In the genomic region with DNA sequence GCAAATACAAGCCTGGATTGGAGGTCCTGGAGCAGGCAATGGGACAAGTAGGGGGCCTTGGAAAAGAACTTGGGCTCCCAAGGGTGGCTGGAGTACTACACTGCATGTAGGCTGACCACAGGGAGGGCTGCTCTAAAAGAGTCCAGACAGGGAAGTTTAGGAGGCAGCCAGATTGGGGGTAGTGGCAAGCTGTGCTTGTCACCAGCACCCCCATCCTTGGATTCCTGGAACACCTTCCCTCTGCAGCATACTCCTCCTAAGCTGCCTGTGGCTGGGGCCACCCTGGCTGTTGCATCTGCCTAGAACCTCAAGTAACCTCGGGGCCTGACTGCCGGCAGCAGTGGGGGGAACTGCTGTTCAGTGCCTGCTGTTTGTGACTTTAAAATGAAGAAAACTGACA, we compare ENCODE assay signal across 9 mouse cellular contexts. TPM values are rescaled to one million over a fixed set of nuclear protein-coding genes. Genes with fewer than 3 reads are reported as not detected.
DNase-seq lines count a peak whose midpoint lies in the region; ATAC-seq and TF ChIP-seq lines count a peak whose summit lies in the region.
"Had no signal": no experiment of that assay in that cellular context is flagged by ENCODE, and none has a peak within 500 bp of the region (broad histone marks: within the 10 kb centered on the region; RNA-seq: fewer than 3 reads in every experiment).

No protein-coding gene starts in this region.

- 0 out of 2 replicates have a peak overlapping the region, but pooled peaks have one; percentile 16 for H3K9ac ChIP-seq in heart, embryonic 11.5 days (ENCODE audit: low read depth, low read length)
- no peak overlapping the region for H3K9ac ChIP-seq in liver, embryonic 12.5 days
- no peak overlapping the region for H3K9ac ChIP-seq in liver, embryonic 11.5 days (ENCODE audit: low read depth, low read length)
- H3K9ac ChIP-seq in liver, embryonic 14.5 days (replicated peaks), result no peak overlapping the region; the same call in 1 of the 2 replicates
- H3K9ac ChIP-seq in stomach, postnatal 0 days (ENCODE audit: low read length), result 0 out of 2 replicates have a peak overlapping the region, but pooled peaks have one; percentile 18
- H3K9ac ChIP-seq: limb, embryonic 13.5 days had no signal

- no peak overlapping the region for H3K4me2 ChIP-seq in heart, embryonic 11.5 days
- H3K4me2 ChIP-seq in liver, embryonic 12.5 days, result no peak overlapping the region
- H3K4me2 ChIP-seq in liver, embryonic 11.5 days, result no peak overlapping the region
- no peak overlapping the region for H3K4me2 ChIP-seq in liver, embryonic 14.5 days (ENCODE audit: low read depth)
- H3K4me2 ChIP-seq in stomach, postnatal 0 days (replicated peaks; ENCODE audit: low read depth), result no peak overlapping the region
- H3K4me2 ChIP-seq: limb, embryonic 13.5 days had no signal

- H3K4me1 ChIP-seq in heart, embryonic 11.5 days (ENCODE audit: control insufficient read depth, insufficient read depth, low read length), result peaks cover 18% of the 10 kb centered on the region
- H3K4me1 ChIP-seq in liver, embryonic 12.5 days, result peaks cover 19% of the 10 kb centered on the region
- H3K4me1 ChIP-seq in liver, embryonic 11.5 days (replicated peaks; ENCODE audit: control insufficient read depth, insufficient read depth, low read length), result peaks cover 11% of the 10 kb centered on the region
- 0 out of 4 replicates have a peak, but pooled peaks cover 0 to 3% of the 10 kb centered on the region in 2 experiments for H3K4me1 ChIP-seq in liver, embryonic 14.5 days (replicated peaks; ENCODE audit: control insufficient read depth in 2 of 2, insufficient read depth in 2 of 2, low read length in 1 of 2)
- 0 out of 2 replicates have a peak, but pooled peaks cover 2% of the 10 kb centered on the region for H3K4me1 ChIP-seq in stomach, postnatal 0 days (replicated peaks; ENCODE audit: control insufficient read depth, insufficient read depth)

- no peak for TF ChIP-seq CTCF in liver, embryonic 14.5 days (IDR thresholded peaks at IDR 0.05; ENCODE audit: low read depth)
- no peak for TF ChIP-seq CTCF in stomach, postnatal 0 days (IDR thresholded peaks at IDR 0.05; ENCODE audit: low read depth)

- no peaks in the 10 kb centered on the region for H3K27me3 ChIP-seq in heart, embryonic 11.5 days (ENCODE audit: control insufficient read depth, insufficient read depth, low read length)
- H3K27me3 ChIP-seq in liver, embryonic 12.5 days (replicated peaks), result no peaks in the 10 kb centered on the region
- H3K27me3 ChIP-seq in liver, embryonic 11.5 days (replicated peaks; ENCODE audit: control insufficient read depth, insufficient read depth, low read length), result no peaks in the 10 kb centered on the region
- no peaks in the 10 kb centered on the region for H3K27me3 ChIP-seq in liver, embryonic 14.5 days (ENCODE audit: control insufficient read depth, insufficient read depth, low read length)
- no peaks in the 10 kb centered on the region for H3K27me3 ChIP-seq in stomach, postnatal 0 days (ENCODE audit: control insufficient read depth, insufficient read depth, low read length)
- H3K27me3 ChIP-seq: limb, embryonic 13.5 days had no signal

- peak overlapping the region; percentile 17; the same call in 1 of the 2 replicates for H3K27ac ChIP-seq in heart, embryonic 11.5 days (ENCODE audit: low read depth, low read length)
- H3K27ac ChIP-seq in liver, embryonic 12.5 days, result peak overlapping the region; percentile 42; the same call in 1 of the 2 replicates
- H3K27ac ChIP-seq in liver, embryonic 11.5 days (ENCODE audit: low read depth, low read length), result no peak overlapping the region
- no peak overlapping the region for H3K27ac ChIP-seq in liver, embryonic 14.5 days
- peak overlapping the region; percentile 40; the same call in 1 of the 2 replicates for H3K27ac ChIP-seq in stomach, postnatal 0 days (replicated peaks)
- H3K27ac ChIP-seq: limb, embryonic 13.5 days had no signal

- DNase-seq in heart, adult 11 months, result no peak
- no peak for DNase-seq in liver, embryonic 11.5 days (ENCODE audit: low spot score)
- DNase-seq in liver, embryonic 14.5 days (ENCODE audit: low read depth in 3 of 3, low spot score in 3 of 3), result no peak
- DNase-seq in stomach, postnatal 0 days (ENCODE audit: low spot score), result no peak
- no peak for DNase-seq in layer of hippocampus, adult 11-12 months (ENCODE audit: low spot score)
- no peak for DNase-seq in layer of hippocampus, adult 9-10 months (ENCODE audit: low spot score)

- WGBS in heart, embryonic 11.5 days (ENCODE audit: insufficient replicate concordance), result 80% methylated on average over 2 of the region's 2 CpGs
- WGBS in liver, embryonic 12.5 days (ENCODE audit: insufficient replicate concordance), result 65% methylated on average over 2 of the region's 2 CpGs
- WGBS in liver, embryonic 11.5 days, result 74% methylated on average over 2 of the region's 2 CpGs
- 58% methylated on average over 2 of the region's 2 CpGs for WGBS in liver, embryonic 14.5 days (ENCODE audit: insufficient replicate concordance)
- WGBS in stomach, postnatal 0 days, result 60% methylated on average over 2 of the region's 2 CpGs

- no peaks in the 10 kb centered on the region for H3K9me3 ChIP-seq in heart, embryonic 11.5 days (replicated peaks; ENCODE audit: control insufficient read depth, low read length)
- no peaks in the 10 kb centered on the region for H3K9me3 ChIP-seq in liver, embryonic 12.5 days (replicated peaks)
- H3K9me3 ChIP-seq in liver, embryonic 11.5 days (ENCODE audit: control insufficient read depth, low read length), result no peaks in the 10 kb centered on the region
- no peaks in the 10 kb centered on the region for H3K9me3 ChIP-seq in liver, embryonic 14.5 days (ENCODE audit: control insufficient read depth, low read length)
- no peaks in the 10 kb centered on the region for H3K9me3 ChIP-seq in stomach, postnatal 0 days (ENCODE audit: control insufficient read depth, low read length)
- H3K9me3 ChIP-seq: limb, embryonic 13.5 days had no signal

- peaks cover 38% of the 10 kb centered on the region for H3K36me3 ChIP-seq in heart, embryonic 11.5 days (ENCODE audit: control insufficient read depth, insufficient read depth, low read length)
- peaks cover 79% of the 10 kb centered on the region for H3K36me3 ChIP-seq in liver, embryonic 12.5 days
- peaks cover 31% of the 10 kb centered on the region for H3K36me3 ChIP-seq in liver, embryonic 11.5 days (ENCODE audit: control insufficient read depth, insufficient read depth, low read length)
- H3K36me3 ChIP-seq in liver, embryonic 14.5 days (replicated peaks; ENCODE audit: control insufficient read depth, insufficient read depth, low read depth), result peaks cover 31% of the 10 kb centered on the region
- peaks cover 15% of the 10 kb centered on the region; the same call in 1 of the 2 replicates for H3K36me3 ChIP-seq in stomach, postnatal 0 days (ENCODE audit: control insufficient read depth, insufficient read depth, low read length)

- no peak overlapping the region for H3K4me3 ChIP-seq in heart, embryonic 11.5 days (ENCODE audit: low read depth, low read length)
- no peak overlapping the region for H3K4me3 ChIP-seq in liver, embryonic 12.5 days
- no peak overlapping the region for H3K4me3 ChIP-seq in liver, embryonic 11.5 days (ENCODE audit: low read depth, low read length)
- no peak overlapping the region for H3K4me3 ChIP-seq in liver, embryonic 14.5 days (ENCODE audit: insufficient read depth in 1 of 2, low read depth in 2 of 2, low read length in 2 of 2)
- H3K4me3 ChIP-seq in stomach, postnatal 0 days (ENCODE audit: low read depth, low read length), result no peak overlapping the region
- H3K4me3 ChIP-seq: limb, embryonic 13.5 days had no signal

- no peak for ATAC-seq in heart, embryonic 11.5 days (replicated peaks; ENCODE audit: insufficient number of reproducible peaks, low FRiP score, low TSS enrichment)
- ATAC-seq in liver, embryonic 12.5 days, result peak; percentile 35; the same call in 1 of the 2 replicates
- no peak; the same call in 1 of the 2 replicates for ATAC-seq in liver, embryonic 11.5 days (replicated peaks; ENCODE audit: low FRiP score)
- peak; percentile 29; the same call in 1 of the 2 replicates for ATAC-seq in liver, embryonic 14.5 days (ENCODE audit: insufficient read depth)
- ATAC-seq in stomach, postnatal 0 days (ENCODE audit: low FRiP score, low TSS enrichment), result peak; percentile 10; the same call in 1 of the 2 replicates

- no peak for TF ChIP-seq EP300 in liver, embryonic 14.5 days (IDR thresholded peaks at IDR 0.05; ENCODE audit: low read depth)
- TF ChIP-seq EP300 in stomach, postnatal 0 days (optimal IDR thresholded peaks at IDR 0.05), result no peak

RNA-seq across cellular contexts. Expression of a gene that starts 20.3 kb away (rescaled TPM):
- polyA plus RNA-seq in heart, embryonic 11.5 days (2014; fragmentation: Nextera tagmentation; extraction: Ambion mirVana), result 32.6 and 32.8 TPM in 2 replicates
- 106 and 107 TPM in 2 replicates for polyA plus RNA-seq in liver, embryonic 12.5 days (2016; fragmentation: Nextera tagmentation; extraction: Ambion mirVana)
- polyA plus RNA-seq in liver, embryonic 11.5 days (2014; fragmentation: Nextera tagmentation; extraction: Ambion mirVana), result 83.7 and 91.8 TPM in 2 replicates
- 79.9 and 113 TPM in 2 replicates for polyA plus RNA-seq in liver, embryonic 14.5 days (2012; rRNA removed)
- polyA plus RNA-seq in liver, embryonic 14.5 days (2014; fragmentation: Nextera tagmentation; extraction: Ambion mirVana), result 110 and 112 TPM in 2 replicates
- polyA plus RNA-seq in stomach, postnatal 0 days (2015; fragmentation: Nextera tagmentation; extraction: Ambion mirVana), result 16.2 and 16.8 TPM in 2 replicates

RNA-seq across cellular contexts. Expression of a gene that starts 20.8 kb away (rescaled TPM):
- polyA plus RNA-seq in heart, embryonic 11.5 days (2014; fragmentation: Nextera tagmentation; extraction: Ambion mirVana), result 90.1 and 96.5 TPM in 2 replicates
- polyA plus RNA-seq in liver, embryonic 12.5 days (2016; fragmentation: Nextera tagmentation; extraction: Ambion mirVana), result 113 and 120 TPM in 2 replicates
- polyA plus RNA-seq in liver, embryonic 11.5 days (2014; fragmentation: Nextera tagmentation; extraction: Ambion mirVana), result 140 and 141 TPM in 2 replicates
- polyA plus RNA-seq in liver, embryonic 14.5 days (2012; rRNA removed), result 73.8 and 84.7 TPM in 2 replicates
- polyA plus RNA-seq in liver, embryonic 14.5 days (2014; fragmentation: Nextera tagmentation; extraction: Ambion mirVana), result 69.8 and 80.4 TPM in 2 replicates
- 95.1 and 99.6 TPM in 2 replicates for polyA plus RNA-seq in stomach, postnatal 0 days (2015; fragmentation: Nextera tagmentation; extraction: Ambion mirVana)

RNA-seq across cellular contexts. Expression of a gene that starts 57.9 kb away (rescaled TPM):
- 19.5 and 23.4 TPM in 2 replicates for polyA plus RNA-seq in heart, embryonic 11.5 days (2014; fragmentation: Nextera tagmentation; extraction: Ambion mirVana)
- polyA plus RNA-seq in liver, embryonic 12.5 days (2016; fragmentation: Nextera tagmentation; extraction: Ambion mirVana), result 12.6 and 12.9 TPM in 2 replicates
- 13.8 and 15.5 TPM in 2 replicates for polyA plus RNA-seq in liver, embryonic 11.5 days (2014; fragmentation: Nextera tagmentation; extraction: Ambion mirVana)
- polyA plus RNA-seq in liver, embryonic 14.5 days (2012; rRNA removed), result 6.0 and 6.4 TPM in 2 replicates
- polyA plus RNA-seq in liver, embryonic 14.5 days (2014; fragmentation: Nextera tagmentation; extraction: Ambion mirVana), result 4.7 and 7.4 TPM in 2 replicates
- 7.8 and 8.7 TPM in 2 replicates for polyA plus RNA-seq in stomach, postnatal 0 days (2015; fragmentation: Nextera tagmentation; extraction: Ambion mirVana)

RNA-seq across cellular contexts. Expression of a gene that starts 58.0 kb away (rescaled TPM):
- 56.3 and 62.1 TPM in 2 replicates for polyA plus RNA-seq in heart, embryonic 11.5 days (2014; fragmentation: Nextera tagmentation; extraction: Ambion mirVana)
- 76.3 and 79.3 TPM in 2 replicates for polyA plus RNA-seq in liver, embryonic 12.5 days (2016; fragmentation: Nextera tagmentation; extraction: Ambion mirVana)
- polyA plus RNA-seq in liver, embryonic 11.5 days (2014; fragmentation: Nextera tagmentation; extraction: Ambion mirVana), result 104 and 109 TPM in 2 replicates
- polyA plus RNA-seq in liver, embryonic 14.5 days (2012; rRNA removed), result 44.3 and 44.5 TPM in 2 replicates
- polyA plus RNA-seq in liver, embryonic 14.5 days (2014; fragmentation: Nextera tagmentation; extraction: Ambion mirVana), result 58.8 and 70.3 TPM in 2 replicates
- polyA plus RNA-seq in stomach, postnatal 0 days (2015; fragmentation: Nextera tagmentation; extraction: Ambion mirVana), result 16.2 and 16.9 TPM in 2 replicates

Comparison
In these comparisons a context has a peak if more than half of its experiments do, and no peak if none do; other contexts are left out.
1. ATAC-seq: peak in liver, embryonic 12.5 days (single experiment), liver, embryonic 14.5 days (single experiment) and stomach, postnatal 0 days (single experiment); none in heart, embryonic 11.5 days (single experiment) and liver, embryonic 11.5 days (single experiment).
2. H3K27ac ChIP-seq: peak in heart, embryonic 11.5 days (single experiment), liver, embryonic 12.5 days (single experiment) and stomach, postnatal 0 days (single experiment); none in liver, embryonic 11.5 days (single experiment) and liver, embryonic 14.5 days (single experiment).
3. H3K9ac ChIP-seq: peak in heart, embryonic 11.5 days (single experiment) and stomach, postnatal 0 days (single experiment); none in liver, embryonic 12.5 days (single experiment), liver, embryonic 11.5 days (single experiment) and liver, embryonic 14.5 days (single experiment).